Mouse (Mus musculus): ENCODE results near the gene Ifitm2.
A peak's percentile ranks its signal among the peaks of the same experiment; 100 is the strongest.
"Not testable (repeated sequence)": the region's sequence is repeated elsewhere in the genome, so short reads cannot be mapped to it uniquely, and the experiment has no call there.

The Ifitm2 gene

GRCm38 (mm10) chr7:140955758-140956555 is at the start of gene Ifitm2, which contains the start of gene Gm45717:
Ifitm2 (minus strand) TSS chr7:140955987.
Gm45717 (minus strand) TSS chr7:140955937.
- peak; percentile 79 for DNase-seq (ENCODE audit: low spot score)

GRCm38 (mm10) chr7:141003248-141004010 is 47.6 kb upstream of the Ifitm2 start:
- DNase-seq (ENCODE audit: low spot score) = no peak

- no peak for DNase-seq (ENCODE audit: low spot score)
These were observed 45.3 kb upstream of the Ifitm2 start for GRCm38 (mm10) chr7:141000881-141001708.

- DNase-seq (ENCODE audit: low spot score) = no peak
These were observed 43.3 kb upstream of the Ifitm2 start for GRCm38 (mm10) chr7:140998853-140999700.

GRCm38 (mm10) chr7:140997817-140998216 is 42.0 kb upstream of the Ifitm2 start:
- DNase-seq (ENCODE audit: low spot score) = no peak

- no peak for DNase-seq (ENCODE audit: low spot score)
These were observed 35.4 kb upstream of the Ifitm2 start for GRCm38 (mm10) chr7:140991117-140991689.

GRCm38 (mm10) chr7:140990622-140991021 is 34.8 kb upstream of the Ifitm2 start:
- DNase-seq (ENCODE audit: low spot score) = no peak

- DNase-seq (ENCODE audit: low spot score) = no peak
These were observed 34.4 kb upstream of the Ifitm2 start for GRCm38 (mm10) chr7:140990185-140990584.

GRCm38 (mm10) chr7:140989022-140989421 is 33.2 kb upstream of the Ifitm2 start:
- no peak for DNase-seq (ENCODE audit: low spot score)

- DNase-seq (ENCODE audit: low spot score) = no peak
These were observed 31.7 kb upstream of the Ifitm2 start for GRCm38 (mm10) chr7:140987182-140988138.

- no peak for DNase-seq (ENCODE audit: low spot score)
These were observed 27.2 kb upstream of the Ifitm2 start for GRCm38 (mm10) chr7:140982971-140983370.

- no peak for DNase-seq (ENCODE audit: low spot score)
These were observed 25.9 kb upstream of the Ifitm2 start for GRCm38 (mm10) chr7:140981704-140982103.

GRCm38 (mm10) chr7:140976720-140977119 is 20.9 kb upstream of the Ifitm2 start:
- not testable (repeated sequence) for DNase-seq (ENCODE audit: low spot score)

GRCm38 (mm10) chr7:140975465-140975864 is 19.7 kb upstream of the Ifitm2 start:
- no peak for DNase-seq (ENCODE audit: low spot score)

GRCm38 (mm10) chr7:140974940-140975339 is 19.2 kb upstream of the Ifitm2 start:
- no peak for DNase-seq (ENCODE audit: low spot score)

GRCm38 (mm10) chr7:140973396-140974165 is 17.8 kb upstream of the Ifitm2 start:
- DNase-seq (ENCODE audit: low spot score) = no peak

- no peak for DNase-seq (ENCODE audit: low spot score)
These were observed 15.8 kb upstream of the Ifitm2 start for GRCm38 (mm10) chr7:140971479-140972171.

GRCm38 (mm10) chr7:140970931-140971330 is 15.1 kb upstream of the Ifitm2 start:
- no peak for DNase-seq (ENCODE audit: low spot score)

All from testis, postnatal 10 days (tissue).